Mouse (Mus musculus) limb, embryonic 14.5 days (tissue): ENCODE measurements around the gene Dus1l. TPM values are rescaled to one million over a fixed set of nuclear protein-coding genes. Genes with fewer than 3 reads are reported as not detected.

Experiments used
- ATAC-seq: fragments of 200-750 bp; cut with Nextera tagmentation; 2 replicates; pipeline ENCODE4 v1.8.0; 2017; ENCODE audit warnings: low read depth, moderate number of reproducible peaks, moderate TSS enrichment; ENCODE audit not compliant: low FRiP score
- DNase-seq: peaks from one replicate; pipeline ENCODE4 v3.0.0-alpha.2; 2015; ENCODE audit warnings: low spot score
- H3K27ac ChIP-seq: fragments of 300-500 bp; sonication (generic); replicated peaks from 2 replicates; pipeline ENCODE4 v1.5.1; 2014; ENCODE audit warnings: low read depth, mild to moderate bottlenecking, low read length, moderate library complexity, mixed read lengths
- H3K27me3 ChIP-seq: fragments of 300-500 bp; sonication (generic); 2 replicates; pipeline ENCODE4 v1.6.1; 2014; ENCODE audit warnings: low read length, mixed read lengths; ENCODE audit not compliant: control insufficient read depth, insufficient read depth
- H3K36me3 ChIP-seq: fragments of 300-500 bp; sonication (generic); 2 replicates; pipeline ENCODE4 v1.6.1; 2014; ENCODE audit warnings: mild to moderate bottlenecking, low read length, moderate library complexity, mixed read lengths; ENCODE audit not compliant: control insufficient read depth, insufficient read depth
- H3K4me1 ChIP-seq: fragments of 300-500 bp; sonication (generic); 2 replicates; pipeline ENCODE4 v1.6.1; 2014; ENCODE audit warnings: antibody characterized with exemption, low read length, mixed read lengths; ENCODE audit not compliant: control insufficient read depth, insufficient read depth
- H3K4me2 ChIP-seq: fragments of 300-500 bp; sonication (generic); replicated peaks from 2 replicates; pipeline ENCODE4 v1.6.1; 2014; ENCODE audit warnings: low read depth, mild to moderate bottlenecking, low read length, moderate library complexity; ENCODE audit not compliant: severe bottlenecking
- H3K4me3 ChIP-seq: fragments of 300-500 bp; sonication (generic); replicated peaks from 2 replicates; pipeline ENCODE4 v1.5.1; 2014; ENCODE audit warnings: low read length
- H3K9ac ChIP-seq: fragments of 300-500 bp; sonication (generic); 2 replicates; pipeline ENCODE4 v1.6.1; 2014; ENCODE audit warnings: mild to moderate bottlenecking, low read depth, low read length, moderate library complexity; ENCODE audit not compliant: severe bottlenecking
- H3K9me3 ChIP-seq: fragments of 300-500 bp; sonication (generic); 2 replicates; pipeline ENCODE4 v1.6.1; 2016; ENCODE audit warnings: low read length; ENCODE audit not compliant: control insufficient read depth
- POLR2A ChIP-seq: fragments of 200-500 bp; IDR thresholded peaks from 2 replicates; pipeline ENCODE4 v1.8.0; 2012; ENCODE audit warnings: inconsistent platforms, mild to moderate bottlenecking, moderate library complexity, borderline replicate concordance; ENCODE audit not compliant: insufficient read depth, insufficient read length; ENCODE audit errors: extremely low read depth
- WGBS: fragments of 180-500 bp; shearing (Covaris S2); extraction: QIAGEN DNeasy Blood & Tissue Kit; methylation state at CpG from one replicate; pipeline ENCODE4 v1.1.7; 2014; 5-methylcytosine and 5-hydroxymethylcytosine counted together
- polyA plus RNA-seq, 2 experiments: library from polyadenylated mRNA; depleted of rRNA in 1 of 2; stranded (reverse) in 1 of 2; unstranded in 1 of 2; fragments of >200 nt; fragmentation: Nextera tagmentation in 1 of 2; extraction: Ambion mirVana in 1 of 2; gene quantifications; 2 replicates each; pipeline versions ENCODE4 v1.2.1 to v1.2.3; 2012 to 2014

Gene Dus1l
- polyA plus RNA-seq, 2 experiments: 55.8 to 63.4 TPM

DNA sequence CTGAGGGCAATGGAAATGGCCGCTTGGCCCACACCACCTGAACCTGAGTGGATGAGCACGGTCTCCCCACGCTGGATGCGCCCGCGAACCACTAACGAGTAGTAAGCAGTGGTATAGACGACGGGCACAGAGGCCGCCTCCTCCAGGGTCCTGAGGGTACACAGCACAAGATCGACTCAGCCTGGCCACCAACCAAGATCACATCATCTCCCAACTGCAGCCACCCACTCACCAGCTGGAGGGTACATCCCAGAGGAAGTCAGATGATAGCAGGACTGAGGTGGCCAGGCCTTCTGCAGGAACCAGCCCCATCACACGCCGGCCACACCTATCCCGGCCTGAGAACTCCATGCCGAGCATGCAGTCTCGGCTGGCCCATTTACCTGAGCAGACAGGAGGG is 15.9 kb upstream of the Dus1l start:
- Histone ChIP-seq H3K9ac (no peak overlapping the region), H3K27ac (no peak overlapping the region), H3K27me3 (no peaks in the 10 kb centered on the region), H3K4me2 (no peak overlapping the region), H3K36me3 (peaks cover 100% of the 10 kb centered on the region), H3K9me3 (no peaks in the 10 kb centered on the region), H3K4me3 (no peak overlapping the region), H3K4me1 (no peaks in the 10 kb centered on the region)
- ATAC-seq: no peak
- no peak for TF ChIP-seq POLR2A
- DNase-seq: no peak
- 96% methylated on average over 16 of the region's 16 CpGs for WGBS

DNA sequence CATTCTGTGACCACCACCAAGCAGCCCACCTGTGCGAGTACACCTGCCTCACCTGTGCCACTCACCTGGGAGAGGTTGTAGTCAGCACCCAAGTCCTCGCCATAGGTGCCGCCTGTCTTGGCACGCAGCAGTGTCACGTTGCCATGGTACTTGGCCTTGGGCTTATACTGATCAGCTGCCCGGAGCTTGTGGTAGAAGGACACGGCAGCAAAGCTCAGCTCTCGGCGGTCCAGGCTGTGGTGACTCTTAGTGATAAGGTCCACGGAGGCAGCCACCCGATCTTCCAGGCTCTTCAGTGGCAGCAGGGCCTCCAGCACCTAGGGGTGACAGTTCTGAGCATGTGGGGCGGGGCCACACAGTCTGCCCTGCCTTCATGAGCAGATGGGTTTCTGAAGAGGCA is 11.8 kb upstream of the Dus1l start:
- TF ChIP-seq POLR2A: no peak
- Histone ChIP-seq H3K9me3 (no peaks in the 10 kb centered on the region), H3K36me3 (peaks cover 76% of the 10 kb centered on the region), H3K9ac (no peak overlapping the region), H3K4me2 (no peak overlapping the region), H3K4me3 (no peak overlapping the region), H3K4me1 (no peaks in the 10 kb centered on the region), H3K27ac (no peak overlapping the region), H3K27me3 (no peaks in the 10 kb centered on the region)
- ATAC-seq (no peak), DNase-seq (no peak)
- WGBS: 89% methylated on average over 12 of the region's 12 CpGs

DNA sequence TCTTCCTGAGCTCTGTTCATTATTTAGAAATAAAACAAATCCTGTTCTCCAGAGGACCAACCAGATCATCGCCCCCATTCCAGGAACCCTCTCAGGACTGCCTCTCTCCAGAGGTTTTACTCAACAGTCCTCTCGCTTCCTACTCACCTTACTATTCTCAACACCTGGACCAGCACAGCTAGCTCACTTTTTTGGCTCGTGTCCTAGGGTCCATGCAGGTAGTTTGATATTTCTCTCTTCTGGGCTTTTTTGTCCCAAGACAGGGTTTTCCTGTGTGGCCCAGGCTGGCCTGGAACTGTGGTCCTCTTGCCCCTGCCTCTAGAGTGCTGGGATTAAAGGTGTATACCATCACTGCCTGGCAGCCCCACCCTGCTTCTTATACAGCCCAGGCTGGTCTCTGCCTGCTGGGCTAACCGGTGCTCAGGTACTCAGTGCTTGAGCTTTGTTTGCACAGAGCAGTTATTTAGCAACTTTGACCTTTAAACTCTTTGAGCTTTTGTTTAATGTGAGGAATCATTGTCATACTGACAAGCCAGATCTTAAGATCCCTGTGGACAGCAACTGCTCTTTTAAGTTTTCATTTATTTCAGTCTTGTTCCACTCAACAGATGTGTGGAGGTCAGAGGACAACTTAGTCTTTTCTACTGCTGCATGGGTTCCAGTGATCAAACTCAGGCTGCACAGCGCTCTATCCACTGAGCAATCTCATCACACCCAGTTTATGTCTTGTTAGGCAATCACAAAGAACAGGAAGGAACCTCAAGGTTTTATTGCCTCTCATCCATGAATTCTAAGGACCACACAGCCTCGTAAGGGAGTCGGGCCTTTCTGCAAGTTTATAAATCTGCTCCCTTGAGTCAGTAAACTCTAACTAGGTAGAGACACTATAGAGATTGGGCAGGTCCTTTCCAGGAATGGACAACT is 9.4 kb upstream of the Dus1l start:
- WGBS: 84% methylated on average over 7 of the region's 7 CpGs
- Histone ChIP-seq H3K27me3 (no peaks in the 10 kb centered on the region), H3K4me2 (no peak overlapping the region), H3K36me3 (peaks cover 53% of the 10 kb centered on the region), H3K4me1 (no peaks in the 10 kb centered on the region), H3K27ac (no peak overlapping the region), H3K9ac (no peak overlapping the region), H3K4me3 (no peak overlapping the region), H3K9me3 (no peaks in the 10 kb centered on the region)
- DNase-seq: no peak
- no peak for TF ChIP-seq POLR2A
- ATAC-seq: no peak

DNA sequence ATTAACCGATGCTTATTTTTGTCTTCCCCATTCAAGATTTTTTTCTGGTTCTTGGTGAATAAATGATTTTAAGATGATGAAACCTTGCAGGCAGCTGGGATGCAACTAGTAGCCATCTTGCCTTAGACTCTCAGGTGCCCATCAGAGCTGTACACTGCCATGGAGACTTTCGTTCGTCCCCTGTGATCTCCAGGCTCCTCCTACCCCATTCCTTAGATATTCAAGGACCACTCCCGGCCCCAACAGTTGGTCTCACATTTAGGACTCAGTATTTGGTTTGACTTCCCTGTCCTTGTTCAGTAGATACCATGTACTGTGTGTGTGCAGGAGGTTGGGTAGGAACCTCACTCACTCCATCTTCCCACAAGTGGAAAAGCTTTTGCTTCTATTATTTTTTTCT is 8.6 kb upstream of the Dus1l start:
- H3K4me3 ChIP-seq: no peak overlapping the region
- no peak overlapping the region for H3K9ac ChIP-seq
- H3K27me3 ChIP-seq: no peaks in the 10 kb centered on the region
- no peak for TF ChIP-seq POLR2A
- H3K4me2 ChIP-seq: no peak overlapping the region
- no peaks in the 10 kb centered on the region for H3K9me3 ChIP-seq
- WGBS: 71% methylated on average over 4 of the region's 4 CpGs
- ATAC-seq (no peak), DNase-seq (no peak)
- no peak overlapping the region for H3K27ac ChIP-seq
- peaks cover 44% of the 10 kb centered on the region for H3K36me3 ChIP-seq
- 0 out of 2 replicates have a peak, but pooled peaks cover under 1% of the 10 kb centered on the region for H3K4me1 ChIP-seq

DNA sequence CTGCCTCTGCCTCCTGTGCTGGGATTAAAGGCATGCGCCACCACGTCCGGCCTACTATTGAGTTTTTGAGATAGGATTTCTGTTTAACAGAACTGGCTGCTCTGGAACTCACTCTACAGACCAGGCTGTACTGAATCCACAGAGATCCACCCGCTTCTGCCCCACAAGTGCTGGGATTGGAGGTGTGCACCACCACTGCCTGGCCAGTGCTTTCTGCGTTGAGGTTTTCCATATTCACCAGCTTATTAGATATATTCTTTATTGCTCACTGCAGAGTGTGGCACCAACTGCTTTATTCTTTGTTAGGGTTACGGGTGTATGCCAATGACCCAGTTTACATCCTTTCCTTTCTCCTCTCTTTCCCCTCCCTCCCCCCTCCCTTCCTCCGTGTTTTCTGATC is 8.1 kb upstream of the Dus1l start:
- H3K27me3 ChIP-seq: no peaks in the 10 kb centered on the region
- no peak overlapping the region for H3K27ac ChIP-seq
- H3K9me3 ChIP-seq: no peaks in the 10 kb centered on the region
- 75% methylated on average over 7 of the region's 7 CpGs for WGBS
- ATAC-seq (no peak), DNase-seq (no peak)
- no peak overlapping the region for H3K4me2 ChIP-seq
- H3K36me3 ChIP-seq: peaks cover 39% of the 10 kb centered on the region
- H3K4me1 ChIP-seq: 0 out of 2 replicates have a peak, but pooled peaks cover 4% of the 10 kb centered on the region
- TF ChIP-seq POLR2A: no peak
- no peak overlapping the region for H3K9ac ChIP-seq
- no peak overlapping the region for H3K4me3 ChIP-seq
